In genomic region chr14:101762267-101762666, GRCm38 (mm10) we compare ENCODE assay signal across 13 mouse cellular contexts. TPM values are rescaled to one million over a fixed set of nuclear protein-coding genes. Genes with fewer than 3 reads are reported as not detected.
DNase-seq lines count a peak whose midpoint lies in the region; ATAC-seq and TF ChIP-seq lines count a peak whose summit lies in the region.
"Had no signal": no experiment of that assay in that cellular context is flagged by ENCODE, and none has a peak within 500 bp of the region (broad histone marks: within the 10 kb centered on the region; RNA-seq: fewer than 3 reads in every experiment).

No protein-coding gene starts in this region.

- no peak overlapping the region for H3K4me3 ChIP-seq in hindbrain, postnatal 0 days (ENCODE audit: low read length)
- H3K4me3 ChIP-seq in hindbrain, embryonic 16.5 days (ENCODE audit: low read length), result no peak overlapping the region
- H3K4me3 ChIP-seq in lung, postnatal 0 days (ENCODE audit: low read depth, low read length), result no peak overlapping the region
- H3K4me3 ChIP-seq in lung, adult 2 months (replicated peaks; ENCODE audit: extremely low read depth, low read depth, low read length), result no peak overlapping the region
- H3K4me3 ChIP-seq: embryonic facial prominence, embryonic 15.5 days; hindbrain, embryonic 12.5 days; liver, embryonic 13.5 days had no signal

- H3K9ac ChIP-seq in hindbrain, postnatal 0 days (replicated peaks; ENCODE audit: low read length), result no peak overlapping the region
- no peak overlapping the region for H3K9ac ChIP-seq in hindbrain, embryonic 16.5 days (ENCODE audit: low read depth, low read length)
- no peak overlapping the region for H3K9ac ChIP-seq in lung, postnatal 0 days (replicated peaks; ENCODE audit: low read depth)
- H3K9ac ChIP-seq: embryonic facial prominence, embryonic 15.5 days; hindbrain, embryonic 12.5 days; liver, embryonic 13.5 days had no signal

- H3K9me3 ChIP-seq in hindbrain, postnatal 0 days (ENCODE audit: low read length), result no peaks in the 10 kb centered on the region
- no peaks in the 10 kb centered on the region for H3K9me3 ChIP-seq in hindbrain, embryonic 16.5 days (ENCODE audit: control insufficient read depth, low read length)
- no peaks in the 10 kb centered on the region for H3K9me3 ChIP-seq in lung, postnatal 0 days (ENCODE audit: low read length)
- H3K9me3 ChIP-seq: embryonic facial prominence, embryonic 15.5 days; hindbrain, embryonic 12.5 days; liver, embryonic 13.5 days had no signal

- no peak overlapping the region for H3K4me2 ChIP-seq in hindbrain, postnatal 0 days (ENCODE audit: low read depth, low read length)
- H3K4me2 ChIP-seq in hindbrain, embryonic 16.5 days (ENCODE audit: low read length), result no peak overlapping the region
- H3K4me2 ChIP-seq in lung, postnatal 0 days (replicated peaks; ENCODE audit: low read depth, low read length), result no peak overlapping the region
- H3K4me2 ChIP-seq: embryonic facial prominence, embryonic 15.5 days; hindbrain, embryonic 12.5 days; liver, embryonic 13.5 days had no signal

- ATAC-seq in hindbrain, postnatal 0 days, result no peak
- ATAC-seq in hindbrain, embryonic 16.5 days, result no peak
- ATAC-seq in lung, postnatal 0 days, result no peak

- TF ChIP-seq CTCF in hindbrain, postnatal 0 days (IDR thresholded peaks at IDR 0.05; ENCODE audit: low read depth), result peak; percentile 67
- TF ChIP-seq CTCF in lung, postnatal 0 days (IDR thresholded peaks at IDR 0.05), result peak; percentile 55
- no peak for TF ChIP-seq CTCF in lung, adult 2 months (IDR thresholded peaks at IDR 0.05; ENCODE audit: insufficient read depth, low read length)

- no peaks in the 10 kb centered on the region for H3K36me3 ChIP-seq in hindbrain, postnatal 0 days (ENCODE audit: insufficient read depth, low read length)
- no peaks in the 10 kb centered on the region for H3K36me3 ChIP-seq in hindbrain, embryonic 16.5 days (ENCODE audit: control insufficient read depth, insufficient read depth, low read length)
- no peaks in the 10 kb centered on the region for H3K36me3 ChIP-seq in lung, postnatal 0 days (ENCODE audit: insufficient read depth, low read length)
- H3K36me3 ChIP-seq: embryonic facial prominence, embryonic 15.5 days; hindbrain, embryonic 12.5 days; liver, embryonic 13.5 days had no signal

- 30% methylated on average over 1 of the region's 1 CpGs for WGBS in hindbrain, postnatal 0 days
- 41% methylated on average over 1 of the region's 1 CpGs for WGBS in hindbrain, embryonic 16.5 days
- 42% methylated on average over 1 of the region's 1 CpGs for WGBS in lung, postnatal 0 days
- WGBS in lung, adult 2 months, result 30% methylated on average over 1 of the region's 1 CpGs

- DNase-seq in hindbrain, postnatal 0 days (ENCODE audit: low spot score), result peak; percentile 56
- peak; percentile 14 for DNase-seq in lung, postnatal 0 days (ENCODE audit: low spot score)
- DNase-seq in lung, adult 2 months, result no peak
- DNase-seq in NIH3T3 (ENCODE audit: low read depth), result peak; percentile 60
- DNase-seq in forelimb bud, embryonic 11.5 days (ENCODE audit: low read depth, low spot score), result peak; percentile 18
- DNase-seq in thymus, postnatal 25 days, result no peak
- DNase-seq: adrenal gland, adult 8-10 months; liver, embryonic 13.5 days had no signal

- TF ChIP-seq EP300 in lung, postnatal 0 days (IDR thresholded peaks at IDR 0.05), result no peak

- H3K4me1 ChIP-seq in hindbrain, postnatal 0 days (ENCODE audit: insufficient read depth, low read length), result no peaks in the 10 kb centered on the region
- no peaks in the 10 kb centered on the region for H3K4me1 ChIP-seq in hindbrain, embryonic 16.5 days (ENCODE audit: control insufficient read depth, insufficient read depth, low read depth, low read length)
- H3K4me1 ChIP-seq in lung, postnatal 0 days (ENCODE audit: insufficient read depth, low read depth, low read length), result no peaks in the 10 kb centered on the region
- no peaks in the 10 kb centered on the region for H3K4me1 ChIP-seq in lung, adult 2 months (ENCODE audit: control insufficient read depth, insufficient read depth, low read length)
- H3K4me1 ChIP-seq: embryonic facial prominence, embryonic 15.5 days; hindbrain, embryonic 12.5 days; liver, embryonic 13.5 days had no signal

- no peak for TF ChIP-seq POLR2A in lung, adult 2 months (IDR thresholded peaks at IDR 0.05; ENCODE audit: borderline replicate concordance, extremely low read depth, low read depth, low read length)

- H3K27ac ChIP-seq in hindbrain, postnatal 0 days, result no peak overlapping the region
- no peak overlapping the region for H3K27ac ChIP-seq in hindbrain, embryonic 16.5 days (ENCODE audit: low read depth, low read length)
- no peak overlapping the region for H3K27ac ChIP-seq in lung, postnatal 0 days (ENCODE audit: low read length)
- H3K27ac ChIP-seq: embryonic facial prominence, embryonic 15.5 days; hindbrain, embryonic 12.5 days; liver, embryonic 13.5 days had no signal

- H3K27me3 ChIP-seq in hindbrain, postnatal 0 days (ENCODE audit: insufficient read depth, low read length), result no peaks in the 10 kb centered on the region
- H3K27me3 ChIP-seq in hindbrain, embryonic 16.5 days (replicated peaks; ENCODE audit: control insufficient read depth, insufficient read depth, low read length), result no peaks in the 10 kb centered on the region
- no peaks in the 10 kb centered on the region for H3K27me3 ChIP-seq in lung, postnatal 0 days (replicated peaks; ENCODE audit: insufficient read depth, low read length)
- H3K27me3 ChIP-seq: embryonic facial prominence, embryonic 15.5 days; hindbrain, embryonic 12.5 days; liver, embryonic 13.5 days had no signal

RNA-seq across cellular contexts. Expression of gene Lmo7, which starts 32.5 kb away (rescaled TPM):
- total RNA-seq in hindbrain, postnatal 0 days (2014; rRNA removed), result 2.9 and 10.6 TPM in 2 replicates
- 2.3 TPM in 2 replicates for polyA plus RNA-seq in hindbrain, postnatal 0 days (2015; fragmentation: Nextera tagmentation; extraction: Ambion mirVana)
- 2.3 and 2.5 TPM in 2 replicates for polyA plus RNA-seq in hindbrain, embryonic 16.5 days (2015; fragmentation: Nextera tagmentation; extraction: Ambion mirVana)
- polyA plus RNA-seq in lung, postnatal 0 days (2015; fragmentation: Nextera tagmentation; extraction: Ambion mirVana), result 125 and 152 TPM in 2 replicates
- 142 and 193 TPM in 2 replicates for polyA plus RNA-seq in lung, adult 2 months (2012; rRNA removed)

RNA-seq across cellular contexts. Expression of gene Gm9922, which starts 32.7 kb away (rescaled TPM):
- not detected in 2 replicates for total RNA-seq in hindbrain, postnatal 0 days (2014; rRNA removed)
- 0.51 and 0.97 TPM in 2 replicates for polyA plus RNA-seq in hindbrain, postnatal 0 days (2015; fragmentation: Nextera tagmentation; extraction: Ambion mirVana)
- 0.41 and 0.56 TPM in 2 replicates for polyA plus RNA-seq in hindbrain, embryonic 16.5 days (2015; fragmentation: Nextera tagmentation; extraction: Ambion mirVana)
- polyA plus RNA-seq in lung, postnatal 0 days (2015; fragmentation: Nextera tagmentation; extraction: Ambion mirVana), result 1.9 and 2.1 TPM in 2 replicates
- 1.5 and 2.1 TPM in 2 replicates for polyA plus RNA-seq in lung, adult 2 months (2012; rRNA removed)
- total RNA-seq: left cerebral cortex, adult 8-10 months; megakaryocyte progenitor cell, adult 5-6 weeks had no signal
- polyA plus RNA-seq: liver, embryonic 13.5 days had no signal

Comparison
In these comparisons a context has a peak if more than half of its experiments do, and no peak if none do; other contexts are left out.
1. DNase-seq: peak in hindbrain, postnatal 0 days (single experiment), lung, postnatal 0 days (single experiment), NIH3T3 (single experiment) and forelimb bud, embryonic 11.5 days (single experiment); none in lung, adult 2 months (single experiment) and thymus, postnatal 25 days (single experiment).
2. RNA of gene Lmo7, which starts 32.5 kb away (polyA plus RNA-seq): 142 to 193 TPM in lung, adult 2 months and 125 to 152 TPM in lung, postnatal 0 days; 2.3 to 2.5 TPM in hindbrain, embryonic 16.5 days and 2.3 TPM in hindbrain, postnatal 0 days; every median in the first group is over 10 times any median in the second.